32 mouse cellular contexts compared by ENCODE assay signal in the genomic region with DNA sequence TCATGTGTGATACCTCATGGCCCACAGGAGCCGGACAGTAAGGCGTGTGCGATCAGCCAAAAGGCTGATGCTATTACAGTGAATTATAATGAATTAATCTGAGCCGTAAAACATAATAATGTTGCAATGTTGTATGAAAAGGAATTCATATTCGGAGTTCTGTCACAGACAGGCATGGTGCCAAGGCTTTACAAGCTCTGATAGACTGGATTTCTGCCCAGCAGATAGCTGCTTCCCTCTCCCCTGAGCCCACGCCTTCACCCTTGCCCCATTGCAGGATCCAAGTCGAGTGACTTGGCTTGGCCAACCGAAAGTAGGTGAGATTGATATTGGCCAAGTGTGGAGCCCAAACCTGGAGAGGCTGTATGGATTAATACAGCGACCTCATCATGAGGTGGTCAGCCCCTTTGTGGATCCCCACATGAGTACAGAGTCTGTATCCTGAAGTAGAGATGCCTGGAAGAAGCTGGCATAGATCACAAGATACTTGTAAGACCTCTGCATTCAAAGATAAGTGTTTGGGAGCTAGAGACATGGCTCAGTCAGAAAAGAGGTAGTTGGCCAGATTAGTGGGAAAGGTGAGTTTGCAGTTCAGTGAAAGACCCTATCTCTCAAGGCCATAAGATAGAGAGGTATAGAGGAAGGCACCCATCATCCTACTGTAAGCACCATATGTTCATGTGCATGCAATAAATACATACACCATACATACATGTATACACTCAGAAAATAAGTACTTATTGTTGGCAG.
DNase-seq lines count a peak whose midpoint lies in the region; ATAC-seq and TF ChIP-seq lines count a peak whose summit lies in the region.
"Had no signal": no experiment of that assay in that cellular context is flagged by ENCODE, and none has a peak within 500 bp of the region (broad histone marks: within the 10 kb centered on the region; RNA-seq: fewer than 3 reads in every experiment).

No protein-coding gene starts in this region.

- H3K4me1 ChIP-seq in hindbrain, postnatal 0 days (ENCODE audit: insufficient read depth, low read length): peaks cover 5% of the 10 kb centered on the region; the same call in 1 of the 2 replicates
- peaks cover 3% of the 10 kb centered on the region; the same call in 1 of the 2 replicates for H3K4me1 ChIP-seq in hindbrain, embryonic 12.5 days
- H3K4me1 ChIP-seq: embryonic facial prominence, embryonic 13.5 days; midbrain, embryonic 15.5 days; stomach, embryonic 15.5 days had no signal

- H3K4me2 ChIP-seq in hindbrain, postnatal 0 days (ENCODE audit: low read depth, low read length): no peak overlapping the region
- no peak overlapping the region for H3K4me2 ChIP-seq in hindbrain, embryonic 12.5 days (replicated peaks)
- H3K4me2 ChIP-seq: embryonic facial prominence, embryonic 13.5 days; heart, embryonic 11.5 days; hindbrain, embryonic 14.5 days; midbrain, embryonic 15.5 days; neural tube, embryonic 15.5 days; stomach, embryonic 15.5 days had no signal

- no peaks in the 10 kb centered on the region for H3K36me3 ChIP-seq in hindbrain, postnatal 0 days (ENCODE audit: insufficient read depth, low read length)
- H3K36me3 ChIP-seq in hindbrain, embryonic 12.5 days: no peaks in the 10 kb centered on the region
- H3K36me3 ChIP-seq: embryonic facial prominence, embryonic 13.5 days; forebrain, embryonic 10.5 days; G1E; midbrain, embryonic 15.5 days; neural tube, embryonic 15.5 days; stomach, embryonic 15.5 days had no signal

- no peak overlapping the region for H3K4me3 ChIP-seq in hindbrain, postnatal 0 days (ENCODE audit: low read length)
- H3K4me3 ChIP-seq in hindbrain, embryonic 12.5 days: no peak overlapping the region
- no peak overlapping the region for H3K4me3 ChIP-seq in left cerebral cortex, adult 2 months
- H3K4me3 ChIP-seq: embryonic facial prominence, embryonic 13.5 days; forebrain, embryonic 10.5 days; midbrain, embryonic 15.5 days; neural tube, embryonic 15.5 days; stomach, embryonic 15.5 days had no signal

- no peak for TF ChIP-seq CTCF in hindbrain, postnatal 0 days (IDR thresholded peaks at IDR 0.05; ENCODE audit: low read depth)
- no peak for TF ChIP-seq CTCF in left cerebral cortex, adult 2 months (IDR thresholded peaks at IDR 0.05)

- no peak overlapping the region for H3K9ac ChIP-seq in hindbrain, postnatal 0 days (replicated peaks; ENCODE audit: low read length)
- H3K9ac ChIP-seq in hindbrain, embryonic 12.5 days: no peak overlapping the region
- H3K9ac ChIP-seq: embryonic facial prominence, embryonic 13.5 days; hindbrain, embryonic 14.5 days; liver, embryonic 14.5 days; midbrain, embryonic 15.5 days; neural tube, embryonic 15.5 days; stomach, embryonic 15.5 days had no signal

- ATAC-seq in hindbrain, postnatal 0 days: no peak
- no peak for ATAC-seq in hindbrain, embryonic 12.5 days (ENCODE audit: low FRiP score)
- ATAC-seq: inflammation-experienced regulatory T-cells, adult 6 months; midbrain, embryonic 15.5 days had no signal

- peak; percentile 38 for DNase-seq in adrenal gland, postnatal 10 days
- no peak for DNase-seq in adrenal gland, postnatal 4 days (ENCODE audit: low spot score in 2 of 2)
- peak; percentile 36 for DNase-seq in hindbrain, postnatal 0 days (ENCODE audit: low spot score)
- no peak for DNase-seq in left cerebral cortex, adult 2 months (ENCODE audit: extremely low spot score in 1 of 2, low spot score in 2 of 2)
- DNase-seq in left cerebral cortex, postnatal 36 days (ENCODE audit: low spot score in 2 of 2): no peak
- peak; percentile 1 for DNase-seq in large intestine, adult 2 months (ENCODE audit: low read depth, low spot score)
- DNase-seq in Muller cell, postnatal 12 days (ENCODE audit: inconsistent ontology term): no peak
- DNase-seq: cerebellum, adult 8-10 months; cerebellum, postnatal 36 days; gastrocnemius, postnatal 14 days; heart, adult 18-20 months; heart, postnatal 4 days; kidney, adult 11 months; kidney, postnatal 36 days; layer of hippocampus, postnatal 36 days; liver; lung, adult 2 months; lung, postnatal 10 days; retina, postnatal 1 day; right cerebral cortex, postnatal 14 days had no signal

- intact Hi-C loops in left cerebral cortex, adult 2 months (cut with DNase I): loop anchor here (2.0 to 10.0 kb wide), 4 partner anchors 20 to 178 kb away; no protein-coding TSS in a partner anchor
- intact Hi-C loops in left cerebral cortex, postnatal 36 days (cut with DNase I): loop anchor here (5.0 kb wide), 2 partner anchors 66 to 139 kb away; no protein-coding TSS in a partner anchor

- H3K9me3 ChIP-seq in hindbrain, postnatal 0 days (ENCODE audit: low read length): no peaks in the 10 kb centered on the region
- no peaks in the 10 kb centered on the region for H3K9me3 ChIP-seq in hindbrain, embryonic 12.5 days (replicated peaks)
- H3K9me3 ChIP-seq: embryonic facial prominence, embryonic 13.5 days; forebrain, embryonic 10.5 days; G1E; midbrain, embryonic 15.5 days; neural tube, embryonic 15.5 days; stomach, embryonic 15.5 days had no signal

- WGBS in hindbrain, postnatal 0 days: 64% methylated on average over 9 of the region's 9 CpGs
- 88% methylated on average over 9 of the region's 9 CpGs for WGBS in hindbrain, embryonic 12.5 days
- WGBS in large intestine, adult 2 months: 38% methylated on average over 9 of the region's 9 CpGs

- no peaks in the 10 kb centered on the region for H3K27me3 ChIP-seq in hindbrain, postnatal 0 days (ENCODE audit: insufficient read depth, low read length)
- no peaks in the 10 kb centered on the region; the same call in none of the 2 replicates for H3K27me3 ChIP-seq in hindbrain, embryonic 12.5 days
- H3K27me3 ChIP-seq: midbrain, embryonic 15.5 days; stomach, embryonic 15.5 days had no signal

- no peak overlapping the region for H3K27ac ChIP-seq in hindbrain, postnatal 0 days
- H3K27ac ChIP-seq in hindbrain, embryonic 12.5 days: no peak overlapping the region
- peak overlapping the region; percentile 89 for H3K27ac ChIP-seq in left cerebral cortex, adult 2 months
- H3K27ac ChIP-seq: embryonic facial prominence, embryonic 13.5 days; hindbrain, embryonic 14.5 days; liver, embryonic 14.5 days; macrophage; midbrain, embryonic 15.5 days; neural tube, embryonic 15.5 days; stomach, embryonic 15.5 days had no signal

Comparison
In these comparisons a context has a peak if more than half of its experiments do, and no peak if none do; other contexts are left out.
1. DNase-seq: peak in adrenal gland, postnatal 10 days (single experiment), hindbrain, postnatal 0 days (single experiment) and large intestine, adult 2 months (single experiment); none in adrenal gland, postnatal 4 days (0 of 2), left cerebral cortex, adult 2 months (0 of 2), left cerebral cortex, postnatal 36 days (0 of 2) and Muller cell, postnatal 12 days (single experiment).